Mouse (Mus musculus) E14TG2a.4 (cell line): ENCODE measurements around the gene Wdr25.

ENCODE experiments used
- CTCF ChIP-seq: conservative IDR thresholded peaks from 2 replicates; pipeline ENCODE4 v1.5.1; 2014; ENCODE audit warnings: low read length
- NANOG ChIP-seq: IDR thresholded peaks from 2 replicates; pipeline ENCODE4 v1.6.1; 2014; ENCODE audit warnings: borderline replicate concordance, low read length, mixed read lengths
- POU5F1 ChIP-seq: IDR thresholded peaks from 2 replicates; pipeline ENCODE4 v1.6.1; 2014; ENCODE audit warnings: low read length, borderline replicate concordance

- no peak for TF ChIP-seq POU5F1
- TF ChIP-seq CTCF = no peak
- no peak for TF ChIP-seq NANOG
Measured at GRCm38 (mm10) chr12:108914709-108915340, 21.4 kb downstream of the Wdr25 start.
